Mouse (Mus musculus) liver, adult 2 months (tissue): Measurements from ENCODE around the gene Amigo3.

ENCODE experiments used
- CTCF ChIP-seq: fragments of 200-500 bp; IDR thresholded peaks from 2 replicates; pipeline ENCODE4 v1.5.1; 2011; ENCODE audit warnings: low read depth, low read length, control low read depth
- POLR2A ChIP-seq: fragments of 200-500 bp; IDR thresholded peaks from 2 replicates; pipeline ENCODE4 v1.6.1; 2011; ENCODE audit warnings: low read length, control low read depth; ENCODE audit not compliant: insufficient read depth; ENCODE audit errors: extremely low read depth

DNA sequence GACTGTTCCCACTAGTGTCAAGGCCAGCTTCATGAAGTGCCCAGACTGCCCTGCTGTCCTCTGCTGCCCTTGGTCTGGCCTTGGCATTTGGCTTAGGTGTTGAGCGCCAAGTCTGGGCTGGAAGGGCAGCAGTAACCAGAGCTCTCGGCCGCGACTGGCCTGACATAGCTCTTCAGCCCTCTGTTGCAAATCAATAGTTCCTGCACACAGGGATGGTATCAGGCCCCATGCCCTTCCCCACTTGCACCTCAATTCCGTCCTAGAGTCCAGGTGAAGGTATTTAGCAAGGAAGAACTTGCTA is 4.3 kb downstream of the Amigo3 start:
- TF ChIP-seq CTCF (no peak), POLR2A (no peak)
